Mouse (Mus musculus) MEL (cell line): ENCODE results near the gene Pga5. TPM values are rescaled to one million over a fixed set of nuclear protein-coding genes. Genes with fewer than 3 reads are reported as not detected.

Source experiments
- DNase-seq: peaks from one replicate; pipeline ENCODE4 v3.0.0; 2011; ENCODE audit warnings: low read depth, low spot score
- H3K27ac ChIP-seq: 2 replicates; pipeline ENCODE4 v1.5.1; 2012; ENCODE audit warnings: low read depth, mild to moderate bottlenecking, control low read depth, low read length, moderate library complexity; ENCODE audit not compliant: control insufficient read depth
- H3K27me3 ChIP-seq, 2 experiments: fragments of 150-350 bp in 1 of 2; sonication (generic) in 1 of 2; 2 replicates each; pipeline ENCODE4 v1.6.1; 2012; ENCODE audit warnings: low read length in 2 of 2, mild to moderate bottlenecking in 2 of 2, improper control_type of control experiment in 1 of 2, moderate library complexity in 1 of 2; ENCODE audit not compliant: insufficient read depth in 2 of 2, control insufficient read depth in 1 of 2
- H3K36me3 ChIP-seq, 2 experiments: 2 replicates each; pipeline ENCODE4 v1.6.1; 2012 to 2014; ENCODE audit warnings: low read length in 2 of 2, improper control_type of control experiment in 1 of 2, inconsistent platforms in 1 of 2, mild to moderate bottlenecking in 1 of 2; ENCODE audit not compliant: insufficient read depth in 2 of 2, control insufficient read depth in 1 of 2
- H3K4me1 ChIP-seq, 2 experiments: fragments of 150-350 bp in 1 of 2; sonication (generic) in 1 of 2; 2 replicates each; pipeline ENCODE4 v1.6.1; 2012; ENCODE audit warnings: low read length in 2 of 2, improper control_type of control experiment in 1 of 2, mild to moderate bottlenecking in 1 of 2; ENCODE audit not compliant: insufficient read depth in 2 of 2, control insufficient read depth in 1 of 2
- H3K4me3 ChIP-seq, 2 experiments: fragments of 150-350 bp in 1 of 2; sonication (generic) in 1 of 2; 2 replicates each; pipeline ENCODE4 v1.5.1; 2012; ENCODE audit warnings: low read depth in 2 of 2, low read length in 2 of 2, mild to moderate bottlenecking in 2 of 2, moderate library complexity in 2 of 2, control low read depth in 1 of 2, improper control_type of control experiment in 1 of 2; ENCODE audit not compliant: control insufficient read depth in 1 of 2, insufficient read depth in 1 of 2
- H3K79me2 ChIP-seq: 2 replicates; pipeline ENCODE4 v1.6.1; 2012; ENCODE audit warnings: mild to moderate bottlenecking, low read length, moderate library complexity; ENCODE audit not compliant: control insufficient read depth, poor library complexity, insufficient read depth
- H3K9ac ChIP-seq: 2 replicates; pipeline ENCODE4 v1.6.1; 2012; ENCODE audit warnings: low read depth, mild to moderate bottlenecking, control low read depth, low read length, moderate library complexity; ENCODE audit not compliant: control insufficient read depth, poor library complexity, severe bottlenecking
- H3K9me3 ChIP-seq: fragments of 150-350 bp; sonication (generic); replicated peaks from 2 replicates; pipeline ENCODE4 v1.6.1; 2012; ENCODE audit warnings: mild to moderate bottlenecking, low read length, improper control_type of control experiment, moderate library complexity; ENCODE audit not compliant: insufficient read depth
- BHLHE40 ChIP-seq: IDR thresholded peaks from 2 replicates; pipeline ENCODE4 v1.6.1; 2012; ENCODE audit warnings: low read depth, mild to moderate bottlenecking, inconsistent platforms, low read length, improper control_type of control experiment, borderline replicate concordance
- CHD1 ChIP-seq: IDR thresholded peaks from 2 replicates; pipeline ENCODE4 v1.6.1; 2012; ENCODE audit warnings: low read depth, mild to moderate bottlenecking, inconsistent platforms, low read length, improper control_type of control experiment
- CHD2 ChIP-seq: IDR thresholded peaks from 2 replicates; pipeline ENCODE4 v1.6.1; 2011; ENCODE audit warnings: low read length, improper control_type of control experiment
- E2F4 ChIP-seq: IDR thresholded peaks from 2 replicates; pipeline ENCODE4 v1.6.1; 2011; ENCODE audit warnings: low read depth, low read length, improper control_type of control experiment, borderline replicate concordance
- ELF1 ChIP-seq: IDR thresholded peaks from 2 replicates; pipeline ENCODE4 v1.6.1; 2014; ENCODE audit warnings: low read depth, mild to moderate bottlenecking, inconsistent platforms, low read length, improper control_type of control experiment, moderate library complexity
- EP300 ChIP-seq, 2 experiments: IDR thresholded peaks; 2 replicates each; pipeline ENCODE4 v1.6.1; 2011; ENCODE audit warnings: improper control_type of control experiment in 2 of 2, low read length in 2 of 2, low read depth in 1 of 2, mild to moderate bottlenecking in 1 of 2
- ETS1 ChIP-seq: IDR thresholded peaks from 2 replicates; pipeline ENCODE4 v1.6.1; 2012; ENCODE audit warnings: low read depth, mild to moderate bottlenecking, inconsistent platforms, low read length, improper control_type of control experiment, moderate library complexity
- GABPA ChIP-seq: IDR thresholded peaks from 2 replicates; pipeline ENCODE4 v1.6.1; 2012; ENCODE audit warnings: low read depth, mild to moderate bottlenecking, inconsistent platforms, low read length, improper control_type of control experiment, moderate library complexity
- GATA1 ChIP-seq: IDR thresholded peaks from 2 replicates; pipeline ENCODE4 v1.6.1; 2011; ENCODE audit warnings: low read depth, low read length, improper control_type of control experiment
- HCFC1 ChIP-seq: IDR thresholded peaks from 2 replicates; pipeline ENCODE4 v1.6.1; 2012; ENCODE audit warnings: low read depth, mild to moderate bottlenecking, inconsistent platforms, low read length, improper control_type of control experiment, moderate library complexity
- JUND ChIP-seq: IDR thresholded peaks from 2 replicates; pipeline ENCODE4 v1.6.1; 2011; ENCODE audit warnings: low read depth, mild to moderate bottlenecking, improper control_type of control experiment, low read length
- KAT2A ChIP-seq: conservative IDR thresholded peaks from 2 replicates; pipeline ENCODE4 v1.6.1; 2012; ENCODE audit warnings: low read depth, low read length, improper control_type of control experiment, inconsistent platforms
- MAFK ChIP-seq: IDR thresholded peaks from 2 replicates; pipeline ENCODE4 v1.6.1; 2011; ENCODE audit warnings: low read depth, mild to moderate bottlenecking, low read length, improper control_type of control experiment, borderline replicate concordance
- MAZ ChIP-seq: IDR thresholded peaks from 2 replicates; pipeline ENCODE4 v1.6.1; 2012; ENCODE audit warnings: low read depth, mild to moderate bottlenecking, inconsistent platforms, low read length, improper control_type of control experiment
- MEF2A ChIP-seq: IDR thresholded peaks from 2 replicates; pipeline ENCODE4 v1.6.1; 2014; ENCODE audit warnings: low read depth, mild to moderate bottlenecking, inconsistent platforms, low read length, improper control_type of control experiment; ENCODE audit not compliant: poor library complexity, insufficient replicate concordance, severe bottlenecking; ENCODE audit errors: extremely low read depth
- MXI1 ChIP-seq: IDR thresholded peaks from 2 replicates; pipeline ENCODE4 v1.6.1; 2011; ENCODE audit warnings: mild to moderate bottlenecking, low read depth, low read length, improper control_type of control experiment
- MYB ChIP-seq: IDR thresholded peaks from 2 replicates; pipeline ENCODE4 v1.6.1; 2011; ENCODE audit warnings: mild to moderate bottlenecking, low read depth, low read length, improper control_type of control experiment
- MYC ChIP-seq: IDR thresholded peaks from 2 replicates; pipeline ENCODE4 v1.6.1; 2011; ENCODE audit warnings: low read depth, mild to moderate bottlenecking, low read length, improper control_type of control experiment, moderate library complexity
- NELFE ChIP-seq: IDR thresholded peaks from 2 replicates; pipeline ENCODE4 v1.6.1; 2011; ENCODE audit warnings: low read depth, low read length, improper control_type of control experiment
- POLR2A ChIP-seq, 2 experiments: IDR thresholded peaks; 2 replicates each; pipeline ENCODE4 v1.6.1; 2011 to 2012; ENCODE audit warnings: low read length in 2 of 2, mild to moderate bottlenecking in 2 of 2, control low read depth in 1 of 2, improper control_type of control experiment in 1 of 2, low read depth in 1 of 2, moderate library complexity in 1 of 2; ENCODE audit not compliant: control insufficient read depth in 1 of 2, insufficient read depth in 1 of 2, poor library complexity in 1 of 2
- POLR2AphosphoS2 ChIP-seq: IDR thresholded peaks from 2 replicates; pipeline ENCODE4 v1.6.1; 2011; ENCODE audit warnings: low read length, improper control_type of control experiment
- POLR2AphosphoS5 ChIP-seq: IDR thresholded peaks from 2 replicates; pipeline ENCODE4 v1.6.1; 2012; ENCODE audit warnings: low read depth, borderline replicate concordance, mild to moderate bottlenecking, inconsistent platforms, low read length, moderate library complexity, mixed read lengths
- RAD21 ChIP-seq: IDR thresholded peaks from 2 replicates; pipeline ENCODE4 v1.6.1; 2011; ENCODE audit warnings: mild to moderate bottlenecking, low read depth, low read length, improper control_type of control experiment
- RCOR1 ChIP-seq: IDR thresholded peaks from 2 replicates; pipeline ENCODE4 v1.6.1; 2012; ENCODE audit warnings: low read depth, mild to moderate bottlenecking, inconsistent platforms, low read length, improper control_type of control experiment
- SIN3A ChIP-seq: IDR thresholded peaks from 2 replicates; pipeline ENCODE4 v1.6.1; 2012; ENCODE audit warnings: low read length, improper control_type of control experiment, inconsistent platforms
- TAL1 ChIP-seq: IDR thresholded peaks from 2 replicates; pipeline ENCODE4 v1.6.1; 2012; ENCODE audit warnings: mild to moderate bottlenecking, inconsistent platforms, low read length, moderate library complexity, mixed read lengths
- TBP ChIP-seq: IDR thresholded peaks from 2 replicates; pipeline ENCODE4 v1.8.0; 2011; ENCODE audit warnings: low read depth, low read length, improper control_type of control experiment
- TCF12 ChIP-seq: IDR thresholded peaks from 2 replicates; pipeline ENCODE4 v1.6.1; 2014; ENCODE audit warnings: low read depth, mild to moderate bottlenecking, inconsistent platforms, low read length, improper control_type of control experiment, moderate library complexity
- UBTF ChIP-seq: IDR thresholded peaks from 2 replicates; pipeline ENCODE4 v1.6.1; 2012; ENCODE audit warnings: low read depth, mild to moderate bottlenecking, inconsistent platforms, low read length, improper control_type of control experiment, moderate library complexity, borderline replicate concordance; ENCODE audit not compliant: insufficient read depth
- USF1 ChIP-seq: IDR thresholded peaks from 2 replicates; pipeline ENCODE4 v1.6.1; 2014; ENCODE audit warnings: low read depth, mild to moderate bottlenecking, inconsistent platforms, low read length, improper control_type of control experiment, moderate library complexity
- USF2 ChIP-seq, 2 experiments: IDR thresholded peaks; 2 replicates each; pipeline ENCODE4 v1.6.1; 2011 to 2012; ENCODE audit warnings: improper control_type of control experiment in 2 of 2, low read length in 2 of 2, borderline replicate concordance in 1 of 2, inconsistent platforms in 1 of 2, low read depth in 1 of 2, mild to moderate bottlenecking in 1 of 2; ENCODE audit not compliant: insufficient read depth in 1 of 2
- ZKSCAN1 ChIP-seq: IDR thresholded peaks from 2 replicates; pipeline ENCODE4 v1.6.1; 2012; ENCODE audit warnings: low read depth, mild to moderate bottlenecking, inconsistent platforms, low read length, improper control_type of control experiment, moderate library complexity
- ZMIZ1 ChIP-seq: IDR thresholded peaks from 2 replicates; pipeline ENCODE4 v1.6.1; 2012; ENCODE audit warnings: low read depth, mild to moderate bottlenecking, inconsistent platforms, low read length, improper control_type of control experiment, moderate library complexity
- ZNF384 ChIP-seq: IDR thresholded peaks from 2 replicates; pipeline ENCODE4 v1.6.1; 2012; ENCODE audit warnings: low read depth, mild to moderate bottlenecking, inconsistent platforms, low read length, improper control_type of control experiment
- polyA plus RNA-seq, 2 experiments: library from polyadenylated mRNA; stranded (reverse) in 1 of 2; unstranded in 1 of 2; fragments of >175 nt in 1 of 2; fragments of >200 nt in 1 of 2; gene quantifications; 2 replicates each; pipeline versions ENCODE4 v1.2.1 to v1.2.4; 2012; ENCODE audit warnings: low replicate concordance in 2 of 2, low read depth in 1 of 2; ENCODE audit not compliant: insufficient read length in 2 of 2, insufficient read depth in 1 of 2, missing spikeins in 1 of 2
- total RNA-seq: library from RNA; depleted of rRNA; stranded (reverse); fragments of 300-350 nt; gene quantifications from 2 replicates; pipeline ENCODE4 v1.2.3, GENCODE M21; 2012

The Pga5 gene
- total and polyA plus RNA-seq, 3 experiments: not detected

DNA sequence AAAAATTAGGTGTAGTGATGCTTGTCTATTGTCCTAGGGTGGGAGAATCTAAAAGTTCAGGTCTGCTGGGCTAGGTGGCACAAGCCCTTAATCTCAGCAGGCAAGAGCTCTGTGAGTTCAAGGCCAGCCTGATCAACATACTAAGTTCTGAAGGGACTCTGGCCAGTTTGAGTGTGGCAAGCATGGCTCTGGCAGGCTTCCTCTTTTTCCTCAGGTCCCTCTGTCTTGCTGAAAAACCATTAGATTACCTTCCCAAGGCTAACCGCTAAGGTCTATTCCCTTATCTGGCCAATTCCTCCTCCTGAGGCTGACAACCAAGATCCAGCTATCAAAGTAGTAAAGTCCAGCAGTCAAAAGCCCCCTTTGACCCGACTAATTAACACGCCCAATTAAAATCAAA is 15.2 kb downstream of the Pga5 start (continued):
- TF ChIP-seq ZKSCAN1 (no peak), USF1 (no peak), TCF12 (peak; percentile 66), TAL1 (peak; percentile 31; the same call in 1 of the 2 replicates), ELF1 (peak; percentile 34; the same call in 1 of the 2 replicates), JUND (no peak), CHD1 (peak; percentile 80; the same call in 1 of the 2 replicates), RAD21 (no peak; the same call in 1 of the 2 replicates)
- TF ChIP-seq, all 39 proteins: peak for 17

DNA sequence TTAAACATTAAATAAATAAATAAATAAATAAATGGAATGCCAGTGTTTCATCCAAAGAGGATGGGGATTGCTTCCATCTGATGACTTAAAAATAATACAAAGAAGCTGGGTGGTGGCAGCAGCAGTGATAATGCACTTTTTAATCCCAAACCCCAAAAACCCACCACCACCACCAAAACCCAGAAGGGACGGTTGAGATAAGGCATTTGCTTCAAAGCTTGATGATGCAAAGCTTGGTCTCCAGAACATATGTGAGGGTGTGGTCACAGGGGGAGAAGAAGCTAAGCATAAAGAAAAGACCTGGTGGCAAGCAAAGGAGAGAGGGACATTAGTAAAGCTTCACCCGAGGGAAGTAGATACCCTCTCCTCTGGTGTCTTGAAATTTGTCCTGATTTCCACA is 16.0 kb downstream of the Pga5 start:
- no peaks in the 10 kb centered on the region for H3K27me3 ChIP-seq
- H3K36me3 ChIP-seq: peaks cover 0 to 32% of the 10 kb centered on the region in 2 experiments; a peak in 2 of 4 replicates
- peak; percentile 94 for DNase-seq
- H3K27ac ChIP-seq: peak overlapping the region; percentile 100
- H3K79me2 ChIP-seq: no peaks in the 10 kb centered on the region
- no peaks in the 10 kb centered on the region for H3K9me3 ChIP-seq
- peak overlapping the region; percentile 53 for H3K9ac ChIP-seq
- peaks cover 7 to 23% of the 10 kb centered on the region in 2 experiments; a peak in 3 of 4 replicates for H3K4me1 ChIP-seq
- H3K4me3 ChIP-seq: peak overlapping the region; percentile 4 to 6; a peak in 1 of 4 replicates
- TF ChIP-seq ZMIZ1 (no peak), TBP (peak; percentile 38; the same call in 1 of the 2 replicates), ELF1 (no peak), USF1 (no peak), TAL1 (peak; percentile 91), ETS1 (peak; percentile 99), KAT2A (no peak; the same call in 1 of the 2 replicates), RCOR1 (peak; percentile 96), GATA1 (peak; percentile 95), MAFK (peak; percentile 71; the same call in 1 of the 2 replicates), USF2 (IDR thresholded peaks at IDR 0.05; ENCODE audit: borderline replicate concordance in 1 of 2, insufficient read depth in 1 of 2, low read depth in 1 of 2, low read length in 2 of 2) (no peak), MEF2A (no peak), BHLHE40 (no peak; the same call in 1 of the 2 replicates), MAZ (no peak; the same call in 1 of the 2 replicates), ZNF384 (peak; percentile 17; the same call in 1 of the 2 replicates), MYC (peak; percentile 62; the same call in 1 of the 2 replicates), HCFC1 (peak; percentile 67), NELFE (no peak), MYB (peak; percentile 84), E2F4 (no peak), GABPA (peak; percentile 72; the same call in 1 of the 2 replicates), POLR2A (IDR thresholded peaks at IDR 0.05; ENCODE audit: control insufficient read depth in 1 of 2, insufficient read depth in 1 of 2, low read depth in 1 of 2, low read length in 2 of 2, poor library complexity in 1 of 2) (peak in 1 of 2 experiments; percentile 19; a peak in 1 of 4 replicates), MXI1 (peak; percentile 32; the same call in 1 of the 2 replicates), CHD2 (no peak), SIN3A (peak; percentile 27; the same call in 1 of the 2 replicates), POLR2AphosphoS5 (no peak), TCF12 (peak; percentile 98), UBTF (no peak), POLR2AphosphoS2 (no peak), EP300 (IDR thresholded peaks at IDR 0.05; ENCODE audit: low read depth in 1 of 2, low read length in 2 of 2) (peak; percentile 97 to 99), RAD21 (no peak), CHD1 (no peak)
